In the genomic region with DNA sequence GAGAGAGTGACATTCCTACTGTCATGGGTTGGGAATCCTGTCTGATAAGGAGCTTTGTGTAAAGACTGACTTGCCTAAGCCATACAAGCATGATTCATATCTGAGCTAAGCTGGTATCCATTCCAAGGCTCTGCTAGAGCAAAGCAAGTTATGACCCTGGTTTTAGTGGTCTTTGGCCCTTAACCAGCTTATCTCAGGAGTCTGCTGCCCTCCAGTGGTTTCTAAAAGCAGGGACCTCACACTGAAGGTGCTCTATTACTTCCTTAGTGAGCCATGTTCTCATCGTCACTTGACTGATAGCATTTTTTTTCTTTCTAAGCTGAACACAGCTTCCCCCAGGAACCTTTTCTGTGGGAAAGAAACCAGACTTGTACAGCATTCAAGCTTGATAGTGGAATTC, we compare ENCODE assay signal across 8 mouse cellular contexts. TPM values are rescaled to one million over a fixed set of nuclear protein-coding genes. Genes with fewer than 3 reads are reported as not detected.
DNase-seq lines count a peak whose midpoint lies in the region; ATAC-seq and TF ChIP-seq lines count a peak whose summit lies in the region.

No protein-coding gene starts in this region.

- no peaks in the 10 kb centered on the region for H3K4me1 ChIP-seq in forebrain, embryonic 14.5 days (ENCODE audit: control insufficient read depth, insufficient read depth, low read length)
- H3K4me1 ChIP-seq in forebrain, embryonic 13.5 days: no peaks in the 10 kb centered on the region
- no peaks in the 10 kb centered on the region for H3K4me1 ChIP-seq in lung, adult 2 months (ENCODE audit: control insufficient read depth, insufficient read depth, low read length)

- WGBS in forebrain, embryonic 14.5 days: 4% methylated on average over 1 of the region's 1 CpGs
- WGBS in forebrain, embryonic 13.5 days: 0% methylated on average over 1 of the region's 1 CpGs
- WGBS in lung, adult 2 months: 3% methylated on average over 1 of the region's 1 CpGs

- TF ChIP-seq CTCF in lung, adult 2 months (IDR thresholded peaks at IDR 0.05; ENCODE audit: insufficient read depth, low read length): peak; percentile 42; the same call in 1 of the 2 replicates

- DNase-seq in forebrain, embryonic 14.5 days (ENCODE audit: low spot score): peak; percentile 59
- peak; percentile 25 for DNase-seq in ovary, adult 18-20 months (ENCODE audit: low spot score)
- DNase-seq in ovary, postnatal 10 days (ENCODE audit: low spot score): no peak
- DNase-seq in brain, adult 2 months (ENCODE audit: low read depth, low spot score): peak; percentile 57
- DNase-seq in induced T-regulatory cell, adult 2 months (ENCODE audit: low read depth): peak; percentile 63
- DNase-seq in lung, adult 2 months: no peak
- DNase-seq in thymus, postnatal 14 days: peak; percentile 54

- peaks cover 89% of the 10 kb centered on the region for H3K36me3 ChIP-seq in forebrain, embryonic 14.5 days (ENCODE audit: control insufficient read depth, insufficient read depth, low read length)
- peaks cover 94% of the 10 kb centered on the region for H3K36me3 ChIP-seq in forebrain, embryonic 13.5 days (ENCODE audit: poor library complexity, severe bottlenecking)

- H3K4me3 ChIP-seq in forebrain, embryonic 14.5 days (ENCODE audit: low read depth, low read length): no peak overlapping the region
- H3K4me3 ChIP-seq in forebrain, embryonic 13.5 days: no peak overlapping the region
- H3K4me3 ChIP-seq in lung, adult 2 months (replicated peaks; ENCODE audit: extremely low read depth, low read depth, low read length): no peak overlapping the region

- H3K9me3 ChIP-seq in forebrain, embryonic 14.5 days (replicated peaks; ENCODE audit: control insufficient read depth, low read length): no peaks in the 10 kb centered on the region
- H3K9me3 ChIP-seq in forebrain, embryonic 13.5 days (replicated peaks): no peaks in the 10 kb centered on the region

- H3K27ac ChIP-seq in forebrain, embryonic 14.5 days (ENCODE audit: low read depth, low read length): no peak overlapping the region
- H3K27ac ChIP-seq in forebrain, embryonic 13.5 days: no peak overlapping the region

- TF ChIP-seq POLR2A in lung, adult 2 months (IDR thresholded peaks at IDR 0.05; ENCODE audit: borderline replicate concordance, extremely low read depth, low read depth, low read length): no peak

- H3K9ac ChIP-seq in forebrain, embryonic 14.5 days (ENCODE audit: low read length): no peak overlapping the region
- no peak overlapping the region for H3K9ac ChIP-seq in forebrain, embryonic 13.5 days

- H3K4me2 ChIP-seq in forebrain, embryonic 14.5 days (ENCODE audit: low read length): no peak overlapping the region
- no peak overlapping the region for H3K4me2 ChIP-seq in forebrain, embryonic 13.5 days

- ATAC-seq in forebrain, embryonic 14.5 days: no peak
- no peak for ATAC-seq in forebrain, embryonic 13.5 days

- no peaks in the 10 kb centered on the region for H3K27me3 ChIP-seq in forebrain, embryonic 14.5 days (replicated peaks; ENCODE audit: control insufficient read depth, insufficient read depth, low read length)
- no peaks in the 10 kb centered on the region for H3K27me3 ChIP-seq in forebrain, embryonic 13.5 days

RNA-seq across cellular contexts. Expression of a gene that starts 12.0 kb away (rescaled TPM):
- 27.7 and 33.8 TPM in 2 replicates for polyA plus RNA-seq in forebrain, embryonic 14.5 days (2014; fragmentation: Nextera tagmentation; extraction: Ambion mirVana)
- polyA plus RNA-seq in forebrain, embryonic 13.5 days (2015; fragmentation: Nextera tagmentation; extraction: Ambion mirVana): 37.8 and 39.5 TPM in 2 replicates
- 14.2 and 16.5 TPM in 2 replicates for polyA plus RNA-seq in lung, adult 2 months (2012; rRNA removed)

RNA-seq across cellular contexts. Expression of a gene that starts 12.0 kb away (rescaled TPM):
- 54.1 and 59.5 TPM in 2 replicates for polyA plus RNA-seq in forebrain, embryonic 14.5 days (2014; fragmentation: Nextera tagmentation; extraction: Ambion mirVana)
- 50.4 and 57.8 TPM in 2 replicates for polyA plus RNA-seq in forebrain, embryonic 13.5 days (2015; fragmentation: Nextera tagmentation; extraction: Ambion mirVana)
- polyA plus RNA-seq in lung, adult 2 months (2012; rRNA removed): 14.2 and 17.0 TPM in 2 replicates

RNA-seq across cellular contexts. Expression of a gene that starts 30.1 kb away (rescaled TPM):
- 78.2 and 86.3 TPM in 2 replicates for polyA plus RNA-seq in forebrain, embryonic 14.5 days (2014; fragmentation: Nextera tagmentation; extraction: Ambion mirVana)
- polyA plus RNA-seq in forebrain, embryonic 13.5 days (2015; fragmentation: Nextera tagmentation; extraction: Ambion mirVana): 77.2 and 77.9 TPM in 2 replicates
- polyA plus RNA-seq in lung, adult 2 months (2012; rRNA removed): 16.5 and 17.3 TPM in 2 replicates

RNA-seq across cellular contexts. Expression of a gene that starts 48.5 kb away (rescaled TPM):
- polyA plus RNA-seq in forebrain, embryonic 14.5 days (2014; fragmentation: Nextera tagmentation; extraction: Ambion mirVana): 7.8 and 7.9 TPM in 2 replicates
- polyA plus RNA-seq in forebrain, embryonic 13.5 days (2015; fragmentation: Nextera tagmentation; extraction: Ambion mirVana): 12.9 and 14.3 TPM in 2 replicates
- polyA plus RNA-seq in lung, adult 2 months (2012; rRNA removed): 24.8 and 28.3 TPM in 2 replicates

Comparison
In these comparisons a context has a peak if more than half of its experiments do, and no peak if none do; other contexts are left out.
1. DNase-seq: peak in forebrain, embryonic 14.5 days (single experiment), ovary, adult 18-20 months (single experiment), brain, adult 2 months (single experiment), induced T-regulatory cell, adult 2 months (single experiment) and thymus, postnatal 14 days (single experiment); none in ovary, postnatal 10 days (single experiment) and lung, adult 2 months (single experiment).